Mouse (Mus musculus): Measurements from ENCODE around the gene Armc5. TPM values are rescaled to one million over a fixed set of nuclear protein-coding genes. Genes with fewer than 3 reads are reported as not detected.

Armc5 gene
- 3.8 and 4.2 TPM in 2 replicates for polyA plus RNA-seq (2012; rRNA removed)

DNA sequence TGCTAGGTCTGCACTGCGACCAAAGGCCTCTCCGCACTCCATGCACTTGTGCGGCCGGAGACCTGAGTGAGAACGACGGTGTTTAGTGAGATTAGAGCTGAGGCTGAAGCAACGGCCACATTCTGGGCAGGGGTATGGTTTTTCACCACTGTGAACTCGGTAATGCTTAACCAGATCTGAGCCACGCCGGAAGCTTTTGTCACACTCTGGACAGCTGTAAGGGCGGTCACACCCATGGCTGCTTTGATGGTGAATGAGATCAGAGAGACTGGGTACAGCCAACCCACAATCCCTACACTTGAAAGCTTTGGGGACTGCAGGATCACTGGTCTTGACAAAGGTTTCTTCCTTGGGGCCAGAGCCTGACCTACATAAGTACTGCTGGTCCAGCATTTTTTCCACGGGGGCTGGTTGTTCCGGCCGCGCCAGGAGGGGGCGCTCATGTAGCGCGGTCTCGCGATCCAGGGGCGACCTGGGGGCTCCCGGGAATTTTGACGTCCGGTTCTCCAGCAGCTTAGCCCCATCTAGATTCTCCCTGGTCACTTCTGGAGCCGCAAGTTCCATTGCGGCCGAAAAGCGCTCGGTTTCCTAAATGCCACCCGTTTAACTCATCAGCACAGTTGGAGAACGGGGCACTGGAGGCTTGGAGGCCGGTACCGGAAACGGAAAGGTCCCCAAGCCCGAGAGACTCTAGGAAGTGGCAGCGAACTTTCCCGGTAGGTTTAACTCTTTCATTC, at the start of gene Armc5:
Armc5 (plus strand) TSS at position 487 of the 737 bp plus-strand sequence.

DNA sequence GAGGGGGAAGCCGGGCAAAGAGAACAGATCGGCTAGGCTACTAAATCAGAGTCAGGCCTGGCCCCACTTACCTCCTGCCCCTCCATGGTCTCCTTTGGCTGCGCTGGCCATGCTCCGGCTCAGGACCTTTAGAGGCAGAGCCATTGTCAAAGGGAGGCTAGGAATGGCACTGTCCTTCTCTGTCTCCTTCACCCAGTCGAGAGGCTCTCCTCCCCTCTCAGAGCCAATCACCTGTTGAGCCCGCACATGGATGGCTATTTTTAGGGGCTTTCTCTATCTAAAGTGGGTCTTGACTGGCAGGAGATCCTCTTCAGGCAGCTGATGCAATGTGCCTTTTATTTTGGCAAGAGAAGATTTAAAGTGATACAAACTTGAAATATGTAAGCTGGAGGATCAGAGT, 31.0 kb upstream of the Armc5 start, which contains the start of gene Cox6a2:
Cox6a2 (minus strand) TSS at position 236 of the 400 bp plus-strand sequence.

DNA sequence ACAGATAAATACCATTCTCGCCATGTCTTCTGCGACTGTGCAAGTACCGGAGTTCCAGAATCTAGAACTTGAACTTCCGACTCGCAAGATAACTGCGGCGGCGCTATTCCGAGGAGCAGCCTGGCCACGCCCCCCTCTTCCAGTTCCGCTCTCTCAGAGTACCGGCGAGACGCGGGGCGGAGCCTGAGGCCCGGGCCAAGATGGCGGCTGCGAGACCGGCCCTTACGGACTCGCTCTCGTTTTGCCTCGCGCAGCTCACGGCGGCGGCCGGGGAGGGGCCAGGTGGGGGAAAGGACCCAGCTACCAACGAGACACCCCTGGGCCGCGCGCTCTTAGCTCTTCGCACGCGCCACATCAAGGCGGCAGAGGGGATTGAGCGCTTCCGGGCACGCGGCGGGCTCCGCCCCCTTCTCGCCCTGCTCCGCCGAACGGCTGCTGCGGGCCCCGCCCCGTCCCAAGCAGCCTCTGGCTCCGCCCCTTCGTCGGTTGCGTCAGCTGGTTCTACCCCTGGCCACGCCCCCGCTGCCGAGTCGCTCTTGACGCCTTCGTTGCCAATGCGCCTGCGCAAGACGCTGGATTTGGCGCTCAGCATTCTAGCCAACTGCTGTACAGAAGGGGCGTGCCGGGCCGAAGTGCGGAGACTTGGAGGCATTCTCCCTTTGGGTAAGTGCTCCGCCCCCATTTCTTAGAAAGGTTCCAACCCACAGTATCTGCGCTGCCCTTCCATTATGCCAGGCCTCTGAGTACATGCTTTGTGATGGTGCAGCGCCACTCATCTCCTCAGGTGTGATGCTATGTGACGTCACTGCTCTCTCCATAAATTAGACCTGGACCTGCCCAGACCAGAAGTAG, 1.0 kb downstream of the Armc5 start, which contains the start of gene 9130023H24Rik:
9130023H24Rik (minus strand) TSS at position 105 of the 852 bp plus-strand sequence.

DNA sequence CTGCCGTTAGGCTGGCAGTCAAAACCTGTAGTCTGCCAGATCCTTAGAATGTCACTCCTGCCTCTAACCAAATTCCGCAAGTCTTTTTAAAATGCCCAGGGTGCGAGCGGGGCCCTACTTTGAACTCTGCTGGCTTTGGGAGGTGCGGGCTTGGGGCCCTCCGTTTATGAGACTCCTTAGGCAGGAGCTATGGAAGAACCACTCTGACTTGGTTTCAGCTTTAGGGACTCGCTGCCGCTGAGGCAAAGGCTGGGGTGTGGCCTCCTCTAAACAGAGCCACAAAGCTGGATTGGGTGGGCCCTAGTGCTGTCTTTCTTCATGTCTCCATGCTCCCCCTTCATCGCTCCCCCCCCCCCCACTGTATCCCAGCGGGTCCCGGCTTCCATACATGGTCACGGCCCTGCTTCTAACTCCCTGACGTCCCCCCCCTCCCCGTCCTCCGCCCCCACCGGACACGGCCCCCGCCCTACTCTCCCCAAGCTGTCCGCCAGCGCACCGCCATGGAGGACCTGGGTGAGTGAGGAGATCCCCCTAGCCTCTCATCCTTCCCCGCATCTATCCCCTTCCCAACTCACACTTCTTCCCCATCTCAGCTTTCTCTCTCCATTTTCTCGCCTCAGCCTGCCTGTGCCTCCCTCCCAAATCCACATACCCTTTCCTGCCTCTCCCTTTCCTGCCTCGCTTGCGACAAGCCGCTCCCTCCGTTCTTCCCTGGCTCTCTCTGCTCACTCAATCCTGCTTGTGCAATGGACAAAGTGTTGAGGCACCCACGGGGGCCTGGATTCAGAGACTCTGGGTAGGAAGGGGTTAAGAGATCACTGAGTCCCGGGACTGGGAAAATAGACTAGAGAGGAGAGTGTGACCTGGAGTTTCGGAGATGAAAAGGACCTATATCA, 9.6 kb downstream of the Armc5 start, which contains the start of gene Tgfb1i1:
Tgfb1i1 (plus strand) TSS at position 317 of the 896 bp plus-strand sequence.

DNA sequence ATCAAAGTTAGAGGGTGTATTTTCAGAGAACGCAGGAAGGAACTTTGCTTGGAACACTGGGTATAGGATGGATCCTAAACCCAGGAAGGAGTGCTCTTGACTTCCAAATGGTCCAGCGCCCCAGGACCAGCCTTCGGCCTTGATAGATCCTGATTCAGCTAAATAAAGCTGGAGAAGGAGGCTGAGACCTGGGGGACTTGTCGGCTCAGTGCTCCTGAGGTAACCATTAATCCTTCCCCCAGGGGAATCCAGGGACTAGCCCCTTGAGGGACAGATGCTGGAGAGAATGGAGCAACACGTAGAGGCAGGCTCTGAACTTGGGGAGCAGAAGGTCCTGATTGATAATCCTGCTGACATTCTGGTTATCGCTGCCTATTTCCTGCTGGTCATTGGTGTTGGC, 28.3 kb downstream of the Armc5 start, which contains the start of gene Slc5a2:
Slc5a2 (plus strand) TSS at position 247 of the 400 bp plus-strand sequence.

Other genes with a start within 250 kb of the Armc5 start
- 17.8 and 18.5 TPM in 2 replicates for gene Pycard, start 243.5 kb upstream of the Armc5 start, polyA plus RNA-seq (2012; rRNA removed)
- gene Trim72, start 233.4 kb upstream of the Armc5 start, polyA plus RNA-seq (2012; rRNA removed): 0.07 TPM in 2 replicates
- gene Itgam, start 174.7 kb upstream of the Armc5 start, polyA plus RNA-seq (2012; rRNA removed): 11.7 and 16.8 TPM in 2 replicates
- 0.12 and 0.17 TPM in 2 replicates for gene Gm49368, start 174.7 kb upstream of the Armc5 start, polyA plus RNA-seq (2012; rRNA removed)
- gene Itgax, start 107.8 kb upstream of the Armc5 start, polyA plus RNA-seq (2012; rRNA removed): 0.24 and 0.34 TPM in 2 replicates
- gene Itgad, start 83.0 kb upstream of the Armc5 start, polyA plus RNA-seq (2012; rRNA removed): 0.06 TPM in 2 replicates
- gene Cox6a2, start 31.0 kb upstream of the Armc5 start, polyA plus RNA-seq (2012; rRNA removed): 0.60 and 0.66 TPM in 2 replicates
- 0.86 and 0.96 TPM in 2 replicates for gene 9130023H24Rik, start 689 bp downstream of the Armc5 start, polyA plus RNA-seq (2012; rRNA removed)
- 5.0 and 5.9 TPM in 2 replicates for gene Tgfb1i1, start 9.5 kb downstream of the Armc5 start, polyA plus RNA-seq (2012; rRNA removed)
- 0.58 and 0.63 TPM in 2 replicates for gene Slc5a2, start 28.3 kb downstream of the Armc5 start, polyA plus RNA-seq (2012; rRNA removed)
- gene BC017158, start 60.8 kb downstream of the Armc5 start, polyA plus RNA-seq (2012; rRNA removed): 17.0 and 18.5 TPM in 2 replicates
- 21.0 and 21.6 TPM in 2 replicates for gene Rgs10, start 181.4 kb downstream of the Armc5 start, polyA plus RNA-seq (2012; rRNA removed)
- gene Tial1, start 224.4 kb downstream of the Armc5 start, polyA plus RNA-seq (2012; rRNA removed): 46.3 and 53.5 TPM in 2 replicates